Mouse (Mus musculus): Measurements from ENCODE around the gene Golt1a. TPM values are rescaled to one million over a fixed set of nuclear protein-coding genes. Genes with fewer than 3 reads are reported as not detected.
A peak's percentile ranks its signal among the peaks of the same experiment; 100 is the strongest.

Gene Golt1a
- total RNA-seq, 2 experiments from 2014 or later, result not detected

DNA sequence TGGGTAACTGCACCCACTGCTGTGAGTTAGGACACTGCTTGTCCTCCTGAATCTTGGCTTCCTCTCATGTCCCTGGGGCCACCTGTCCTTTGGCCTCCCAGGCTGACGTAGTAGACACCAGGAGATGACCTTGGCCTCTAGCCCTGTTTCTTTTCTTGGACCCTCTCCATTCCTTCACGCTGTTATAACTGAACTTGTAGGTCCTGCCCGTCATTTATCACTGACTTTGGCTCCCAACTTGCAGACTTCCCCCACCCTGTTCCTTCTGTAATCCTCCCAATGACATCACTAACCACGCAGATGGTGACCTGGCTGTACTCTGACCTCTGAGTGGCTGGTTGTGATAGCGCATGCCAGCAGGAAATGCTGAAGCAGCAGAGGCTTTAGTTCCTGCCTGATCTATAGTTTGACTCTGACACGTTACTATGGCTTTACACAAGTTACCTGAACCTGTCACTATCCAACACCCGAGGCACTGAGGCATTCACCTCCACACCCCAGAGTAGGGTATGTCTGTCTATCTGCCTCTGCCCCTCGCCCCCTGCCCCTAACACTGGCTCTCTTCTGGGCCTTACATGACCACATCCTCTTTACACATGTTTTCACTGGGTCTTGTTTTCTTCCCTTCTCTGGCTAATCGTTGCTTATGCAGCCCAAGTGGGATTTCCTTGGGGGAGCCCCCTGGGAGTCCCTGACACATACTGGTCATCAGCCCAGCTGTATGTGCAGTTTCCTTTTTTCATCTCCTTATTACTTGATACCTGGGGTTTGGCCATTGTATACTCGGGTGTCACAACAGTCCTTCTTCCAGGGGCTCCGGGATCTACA, 38.3 kb downstream of the Golt1a start:
- no peak for DNase-seq

GRCm38 (mm10) chr1:133350210-133350609, 40.6 kb downstream of the Golt1a start, which contains the start of gene Ren1:
Ren1 (plus strand) TSS chr1:133350510.
- DNase-seq, result no peak

DNA sequence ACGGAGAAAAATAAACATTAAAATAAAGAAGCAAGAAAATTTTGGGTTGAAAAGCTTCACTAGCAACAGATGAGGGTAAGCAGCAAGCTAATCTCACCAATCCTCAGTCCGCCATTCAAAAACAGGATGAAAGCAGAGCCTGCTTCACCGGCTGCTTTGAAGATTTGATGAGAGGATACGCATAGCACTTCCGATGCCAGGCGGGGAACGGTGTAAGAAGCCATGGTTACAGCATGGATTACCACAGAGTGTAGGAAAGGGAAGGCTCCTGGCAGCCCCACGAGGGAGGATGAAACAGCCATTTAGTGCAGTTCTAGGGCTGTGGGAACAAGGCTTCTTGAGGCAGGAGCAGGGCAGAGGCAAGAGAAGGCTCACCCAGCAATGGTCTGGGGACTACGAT, 42.2 kb downstream of the Golt1a start:
- no peak for DNase-seq

- peak; percentile 36 for DNase-seq
These were observed 43.8 kb downstream of the Golt1a start for GRCm38 (mm10) chr1:133353371-133353809.

GRCm38 (mm10) chr1:133355469-133355868, 45.9 kb downstream of the Golt1a start:
- DNase-seq, result no peak

DNA sequence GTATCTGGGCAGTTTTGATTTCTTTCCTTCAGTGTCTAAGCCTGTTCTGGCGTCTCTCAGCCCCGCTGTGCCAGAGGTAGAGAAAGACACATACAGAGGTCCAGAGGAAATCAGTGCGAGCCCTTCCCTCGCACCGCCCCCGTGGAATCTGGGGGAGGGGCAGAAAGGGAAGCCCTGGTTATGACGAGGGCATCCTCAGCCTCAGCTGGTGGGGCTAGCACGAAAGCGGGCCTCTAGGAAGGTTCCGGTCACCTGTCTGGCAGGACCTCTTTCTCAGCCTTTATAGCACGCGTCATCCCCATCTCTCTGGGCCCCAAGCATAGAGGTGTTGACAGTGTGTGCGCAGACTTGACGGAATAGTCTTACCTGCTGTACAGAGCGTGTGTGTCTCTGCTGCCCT, 46.3 kb downstream of the Golt1a start:
- DNase-seq, result no peak

DNA sequence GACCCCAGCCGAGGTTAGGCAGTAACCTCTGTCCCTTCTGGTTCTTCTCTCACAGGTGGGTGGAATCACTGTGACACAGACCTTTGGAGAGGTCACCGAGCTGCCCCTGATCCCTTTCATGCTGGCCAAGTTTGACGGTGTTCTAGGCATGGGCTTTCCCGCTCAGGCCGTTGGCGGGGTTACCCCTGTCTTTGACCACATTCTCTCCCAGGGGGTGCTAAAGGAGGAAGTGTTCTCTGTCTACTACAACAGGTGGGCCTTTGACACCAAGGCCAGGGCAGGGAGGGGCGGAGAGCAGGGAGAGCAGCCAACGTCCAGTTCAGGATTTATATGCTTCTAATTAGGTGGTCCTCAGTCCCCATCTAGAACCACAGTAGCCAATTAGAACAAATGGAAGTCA, 46.7 kb downstream of the Golt1a start:
- DNase-seq, result no peak

DNA sequence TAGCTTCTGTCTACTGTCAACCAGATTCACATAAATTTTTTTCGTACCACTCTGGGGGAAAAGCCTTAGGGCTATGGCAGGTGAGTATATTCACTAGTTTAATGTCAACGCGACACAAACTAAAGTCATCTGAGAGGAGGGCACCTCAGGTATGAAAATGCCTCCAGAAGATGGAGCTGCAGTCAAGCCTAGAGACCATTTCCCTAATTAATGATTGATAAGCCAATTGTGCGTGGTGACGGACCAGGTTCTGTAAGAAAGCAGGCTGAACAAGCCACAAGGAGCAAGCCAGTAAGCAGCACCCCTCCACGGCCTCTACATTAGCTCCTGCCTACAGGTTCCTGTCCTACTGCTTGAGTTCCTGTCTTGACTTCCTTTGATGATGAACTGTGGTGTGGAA, 51.4 kb downstream of the Golt1a start:
- no peak for DNase-seq

DNA sequence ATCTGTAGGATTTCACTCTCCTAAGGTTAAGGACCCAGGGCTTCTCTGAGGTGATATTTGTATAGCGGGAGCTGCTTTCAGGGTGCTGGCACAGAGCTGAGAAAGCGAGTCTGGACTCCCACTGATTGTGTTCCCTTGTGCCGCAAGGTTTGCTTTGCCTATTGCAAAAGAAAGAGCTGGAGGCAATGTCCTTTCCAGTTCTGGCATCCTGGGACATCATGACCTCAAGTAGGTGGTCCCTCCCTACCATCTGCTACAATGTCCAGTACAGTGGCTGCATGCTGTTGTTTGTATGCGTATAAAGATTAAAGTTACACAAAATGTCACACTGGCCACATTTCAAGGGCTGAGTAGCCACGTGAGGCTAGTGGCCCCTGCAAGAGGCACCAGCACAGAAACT, 52.5 kb downstream of the Golt1a start:
- DNase-seq, result no peak

DNA sequence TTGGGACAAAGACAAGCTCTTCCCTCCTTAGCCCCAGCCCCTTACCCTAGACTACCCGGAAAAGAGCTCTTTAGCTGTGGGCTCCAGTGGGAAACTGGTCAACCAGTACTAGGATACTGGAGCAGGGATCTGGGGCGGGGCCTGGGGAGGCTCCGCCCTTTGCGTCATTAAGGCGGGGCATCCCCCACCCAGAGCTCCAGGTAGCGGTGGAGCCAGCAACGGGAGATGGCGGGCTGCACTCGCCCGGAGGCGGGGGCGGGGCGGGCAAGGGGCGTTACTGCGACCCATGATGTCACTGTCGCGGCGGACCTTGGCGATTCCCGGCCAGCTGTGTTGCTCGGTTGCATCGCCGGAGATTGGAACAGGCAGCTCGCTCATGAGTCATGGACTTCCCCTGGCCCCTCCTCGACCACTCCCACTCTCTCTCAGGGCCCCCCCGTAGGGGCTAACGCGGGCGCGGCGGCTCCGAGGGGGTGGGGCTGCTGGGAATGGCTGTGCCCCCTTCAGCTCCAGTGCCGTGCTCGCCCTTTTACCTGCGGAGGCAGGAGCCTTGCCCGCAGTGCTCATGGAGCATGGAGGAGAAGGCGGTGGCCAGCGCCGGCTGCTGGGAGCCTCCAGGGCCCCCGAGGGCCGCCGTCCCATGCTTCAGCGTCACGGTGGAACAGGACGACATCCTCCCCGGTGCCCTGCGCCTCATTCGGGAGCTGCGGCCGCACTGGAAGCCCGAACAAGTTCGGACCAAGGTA, 53.8 kb downstream of the Golt1a start, which contains the start of gene Etnk2:
TSS of gene Etnk2 (plus strand) at position 297 of the 746 bp plus-strand sequence.
- peak; percentile 79 for DNase-seq

GRCm38 (mm10) chr1:133364022-133364630, 54.5 kb downstream of the Golt1a start:
- DNase-seq, result no peak

GRCm38 (mm10) chr1:133364890-133365289, 55.3 kb downstream of the Golt1a start:
- DNase-seq, result no peak

DNA sequence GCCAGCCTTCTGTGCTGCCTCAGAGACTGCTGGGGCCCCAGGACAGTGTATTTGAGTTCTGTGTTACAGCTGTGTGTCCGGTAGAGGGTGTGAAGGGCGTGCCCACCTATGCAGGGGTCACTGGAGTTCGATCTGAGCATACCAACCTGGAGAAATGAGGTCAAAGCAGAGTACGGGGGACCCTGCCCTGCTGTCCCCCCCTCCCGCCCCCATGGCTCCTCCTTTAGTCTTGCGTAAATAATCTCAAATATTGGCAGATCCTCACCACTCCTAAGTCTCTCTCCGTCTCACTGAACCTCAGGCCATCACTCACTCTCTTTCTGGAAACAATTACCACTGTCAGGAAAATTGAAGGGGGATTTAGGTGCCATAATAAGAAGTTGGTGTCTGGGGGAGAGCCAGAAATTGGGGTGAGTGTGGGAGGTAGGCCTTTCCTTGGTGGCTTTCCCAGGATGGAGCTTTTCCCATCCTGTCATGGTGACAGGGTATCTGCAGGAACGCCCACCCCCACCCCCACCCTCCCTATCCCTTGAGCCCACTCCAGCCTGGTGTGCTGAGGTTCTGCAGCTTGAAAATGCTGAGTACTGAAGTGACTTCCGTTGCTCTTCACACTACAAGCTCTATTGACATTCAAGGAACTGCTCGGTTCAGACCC, 57.5 kb downstream of the Golt1a start:
- no peak for DNase-seq

- DNase-seq, result no peak
These were observed 58.2 kb downstream of the Golt1a start for GRCm38 (mm10) chr1:133367606-133368488.

- DNase-seq, result no peak
These were observed 59.0 kb downstream of the Golt1a start for GRCm38 (mm10) chr1:133368644-133369043.

DNA sequence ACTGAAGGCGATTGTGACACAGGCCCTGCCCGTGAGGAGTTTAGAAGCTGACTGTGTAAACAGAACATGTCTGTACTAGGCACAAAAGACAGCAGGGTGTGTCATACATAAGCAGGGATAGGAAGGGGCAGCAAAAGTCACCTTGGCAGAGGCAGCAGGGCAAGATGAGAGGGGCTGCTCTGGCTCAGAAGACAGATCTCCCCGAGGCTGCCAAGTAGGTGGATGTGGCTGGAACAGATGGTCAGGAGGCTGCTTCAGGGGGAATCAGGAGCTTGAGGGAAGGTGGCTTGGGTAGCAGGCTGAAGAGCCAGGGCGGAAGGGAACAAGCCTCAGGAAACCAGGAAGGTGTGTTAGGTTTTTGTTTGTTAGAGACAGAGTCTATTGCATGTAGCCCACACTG, 60.8 kb downstream of the Golt1a start:
- DNase-seq, result no peak

DNA sequence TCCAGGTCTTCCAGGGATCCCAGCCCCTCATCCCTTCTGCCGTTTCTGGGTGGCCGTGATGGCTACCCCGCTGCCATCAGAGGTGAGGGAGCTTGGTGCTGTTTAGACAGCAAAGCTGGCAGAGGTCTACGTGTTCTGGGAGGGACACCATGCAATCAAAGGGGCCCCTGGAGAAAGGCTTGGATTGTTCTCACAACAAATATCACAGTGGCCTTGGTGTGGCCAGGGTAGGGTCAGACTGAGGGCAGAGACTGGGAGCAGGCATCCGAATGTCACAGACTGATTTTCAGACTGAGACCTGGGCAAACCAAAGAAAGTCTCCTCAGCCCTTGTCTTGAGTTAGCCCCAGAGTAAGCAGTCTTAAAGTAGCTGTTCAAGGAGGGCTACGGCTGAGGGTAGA, 61.8 kb downstream of the Golt1a start:
- no peak for DNase-seq

- DNase-seq, result no peak
These were observed 62.5 kb downstream of the Golt1a start for GRCm38 (mm10) chr1:133372113-133372512.
